Mouse (Mus musculus) erythroblast, adult 5-6 weeks (primary cell): Measurements from ENCODE around the gene 1700025G04Rik. TPM values are rescaled to one million over a fixed set of nuclear protein-coding genes. Genes with fewer than 3 reads are reported as not detected.

Source experiments
- ATAC-seq: replicated peaks from 2 replicates; pipeline ENCODE4 v1.8.0; 2016; ENCODE audit warnings: moderate number of reproducible peaks, mild to moderate bottlenecking, moderate TSS enrichment, inconsistent platforms; ENCODE audit not compliant: poor library complexity, low FRiP score, severe bottlenecking
- total RNA-seq, 2 experiments: library from RNA; stranded (forward) in 1 of 2; stranded (reverse) in 1 of 2; fragments of 150-400 nt in 1 of 2; fragments of 200-764, 138-1000 nt in 1 of 2; gene quantifications; 2 replicates each; pipeline versions ENCODE4 v1.2.3 to v1.2.4; 2015 to 2017; ENCODE audit warnings: low replicate concordance in 2 of 2

The 1700025G04Rik gene
- total RNA-seq, 2 experiments from 2014 or later = 9.0 TPM

- no peak for ATAC-seq
Measured at GRCm38 (mm10) chr1:152038086-152038485, 51.8 kb downstream of the 1700025G04Rik start.

GRCm38 (mm10) chr1:152037589-152037988, 52.3 kb downstream of the 1700025G04Rik start:
- no peak for ATAC-seq

GRCm38 (mm10) chr1:152034766-152035165, 55.2 kb downstream of the 1700025G04Rik start:
- ATAC-seq = no peak

GRCm38 (mm10) chr1:152033731-152034130, 56.2 kb downstream of the 1700025G04Rik start:
- no peak for ATAC-seq

GRCm38 (mm10) chr1:152032144-152032543, 57.8 kb downstream of the 1700025G04Rik start:
- ATAC-seq = no peak

GRCm38 (mm10) chr1:152030546-152030945, 59.4 kb downstream of the 1700025G04Rik start:
- no peak for ATAC-seq

GRCm38 (mm10) chr1:152028718-152029117, 61.2 kb downstream of the 1700025G04Rik start:
- no peak for ATAC-seq

GRCm38 (mm10) chr1:152026762-152027161, 63.2 kb downstream of the 1700025G04Rik start:
- no peak for ATAC-seq

GRCm38 (mm10) chr1:152025308-152025707, 64.6 kb downstream of the 1700025G04Rik start:
- ATAC-seq = no peak

GRCm38 (mm10) chr1:152024019-152024787, 65.7 kb downstream of the 1700025G04Rik start:
- no peak for ATAC-seq

GRCm38 (mm10) chr1:152020812-152021211, 69.1 kb downstream of the 1700025G04Rik start:
- no peak for ATAC-seq

- ATAC-seq = no peak
Measured at GRCm38 (mm10) chr1:152020070-152020469, 69.9 kb downstream of the 1700025G04Rik start.

GRCm38 (mm10) chr1:152019196-152019595, 70.7 kb downstream of the 1700025G04Rik start:
- ATAC-seq = no peak

GRCm38 (mm10) chr1:152018322-152018721, 71.6 kb downstream of the 1700025G04Rik start:
- no peak for ATAC-seq

- no peak for ATAC-seq
Measured at GRCm38 (mm10) chr1:152016663-152017062, 73.3 kb downstream of the 1700025G04Rik start.

GRCm38 (mm10) chr1:152015555-152016125, 74.3 kb downstream of the 1700025G04Rik start:
- no peak for ATAC-seq

- no peak for ATAC-seq
Measured at GRCm38 (mm10) chr1:152011741-152012140, 78.2 kb downstream of the 1700025G04Rik start.

- no peak for ATAC-seq
Measured at GRCm38 (mm10) chr1:152010251-152010980, 79.5 kb downstream of the 1700025G04Rik start.

GRCm38 (mm10) chr1:152008473-152008991, 81.4 kb downstream of the 1700025G04Rik start:
- ATAC-seq = no peak

- no peak for ATAC-seq
Measured at GRCm38 (mm10) chr1:152006529-152006928, 83.4 kb downstream of the 1700025G04Rik start.
